Mouse (Mus musculus): ENCODE data around the gene Prkaca. TPM values are rescaled to one million over a fixed set of nuclear protein-coding genes. Genes with fewer than 3 reads are reported as not detected.

Gene Prkaca
- total RNA-seq, 2 experiments from 2014 or later: 256 to 257 TPM

DNA sequence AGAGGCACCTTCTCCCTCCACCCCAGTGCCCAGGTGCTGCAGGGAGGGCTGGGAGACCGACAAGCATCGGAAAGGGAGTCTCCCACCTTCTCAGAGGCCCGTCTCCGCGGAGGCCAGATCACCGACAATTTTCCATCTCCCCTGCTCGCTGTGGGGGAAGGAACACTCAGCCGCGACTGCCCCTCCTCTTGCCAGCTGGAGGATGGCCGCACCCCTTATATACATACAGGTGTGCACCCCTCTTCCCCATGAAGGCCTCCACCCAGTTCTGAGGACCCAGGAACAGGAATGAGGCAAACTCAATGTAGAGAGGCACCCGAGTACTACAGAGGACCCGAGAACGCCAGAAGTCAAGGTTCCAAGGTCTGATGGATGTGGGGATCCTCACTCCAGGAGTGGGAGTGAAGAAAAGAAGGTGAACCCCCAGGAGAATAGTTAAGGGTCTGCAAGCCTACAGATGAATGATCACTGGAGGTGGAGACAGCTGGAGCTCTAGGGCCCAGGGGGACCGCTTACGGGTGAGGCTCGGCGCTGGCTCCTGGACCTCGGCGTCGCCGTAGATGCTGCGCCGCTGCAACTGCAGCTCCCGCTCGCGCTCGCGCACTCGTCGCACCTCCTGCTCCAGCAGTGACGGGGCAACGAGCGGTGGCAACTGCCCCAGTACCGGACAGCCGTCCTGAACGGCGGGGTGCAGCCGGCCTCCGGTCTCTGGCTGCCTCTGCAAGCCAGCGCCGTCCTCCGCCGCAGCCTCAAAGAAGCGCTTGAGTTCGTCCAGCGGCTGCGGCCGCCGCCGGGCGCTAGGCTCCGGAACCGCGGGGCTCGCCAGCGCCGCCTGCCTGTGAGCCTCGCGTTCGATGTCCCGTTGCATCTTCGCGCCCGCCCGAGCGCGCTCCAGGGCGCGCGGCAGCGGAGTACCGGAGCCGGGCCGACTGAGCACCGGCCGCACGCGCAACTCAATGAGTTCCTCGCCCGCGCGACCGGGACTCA lies 38.1 kb downstream of the Prkaca start:
- Histone ChIP-seq H3K27ac (no peak overlapping the region), H3K4me3 (peak overlapping the region; percentile 66)
- peak in 1 of 2 experiments; percentile 66 for DNase-seq (ENCODE audit: low spot score in 2 of 2)
- peak; percentile 91 for TF ChIP-seq CTCF (conservative IDR thresholded peaks at IDR 0.05)

DNA sequence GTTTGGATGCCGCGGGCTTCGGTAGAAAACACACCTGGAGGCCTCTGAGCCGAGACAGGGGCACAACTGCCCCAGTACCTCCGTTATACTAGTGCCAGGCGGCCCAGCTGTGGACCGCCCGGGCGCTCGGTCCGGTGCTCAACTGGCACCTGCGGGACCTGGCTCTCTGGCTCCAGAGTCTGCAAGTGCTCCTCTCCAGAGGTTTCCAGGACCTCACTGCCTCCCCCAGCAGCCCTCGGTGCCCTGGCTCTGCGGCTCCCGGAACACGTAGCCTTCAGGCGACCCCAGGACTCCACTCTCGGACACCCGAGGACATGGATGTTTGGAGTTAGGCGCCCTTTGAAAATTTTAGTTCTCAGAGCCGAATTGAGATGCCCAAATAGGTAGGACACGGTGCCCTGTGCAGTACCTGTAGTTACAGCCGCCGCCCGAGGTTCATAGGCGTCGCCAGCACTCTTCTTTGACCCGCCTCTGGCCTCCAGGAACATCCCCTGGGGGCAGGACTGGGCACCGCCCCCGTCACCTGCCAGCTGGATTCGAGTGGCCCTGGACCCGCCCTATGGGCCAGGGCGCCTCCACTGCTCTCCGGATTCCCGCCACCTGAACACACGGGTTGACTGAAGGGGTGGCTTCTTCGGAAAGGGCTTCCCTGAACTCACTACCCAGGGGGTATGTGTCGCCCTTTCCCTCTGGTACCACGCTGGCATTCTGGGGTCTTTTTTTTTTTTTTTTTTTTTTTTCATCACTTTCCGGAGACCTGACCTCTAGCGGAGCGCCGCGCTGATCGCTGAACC lies 39.1 kb downstream of the Prkaca start, which contains the start of gene 2210011C24Rik:
TSS of gene 2210011C24Rik (minus strand) at position 467 of the 794 bp plus-strand sequence.
- Histone ChIP-seq H3K4me3 (peak within 1 kb of the TSS; percentile 66), H3K27ac (no peak within 1 kb of the TSS)
- no peak for DNase-seq (ENCODE audit: low spot score in 2 of 2)
- TF ChIP-seq CTCF (conservative IDR thresholded peaks at IDR 0.05): no peak

DNA sequence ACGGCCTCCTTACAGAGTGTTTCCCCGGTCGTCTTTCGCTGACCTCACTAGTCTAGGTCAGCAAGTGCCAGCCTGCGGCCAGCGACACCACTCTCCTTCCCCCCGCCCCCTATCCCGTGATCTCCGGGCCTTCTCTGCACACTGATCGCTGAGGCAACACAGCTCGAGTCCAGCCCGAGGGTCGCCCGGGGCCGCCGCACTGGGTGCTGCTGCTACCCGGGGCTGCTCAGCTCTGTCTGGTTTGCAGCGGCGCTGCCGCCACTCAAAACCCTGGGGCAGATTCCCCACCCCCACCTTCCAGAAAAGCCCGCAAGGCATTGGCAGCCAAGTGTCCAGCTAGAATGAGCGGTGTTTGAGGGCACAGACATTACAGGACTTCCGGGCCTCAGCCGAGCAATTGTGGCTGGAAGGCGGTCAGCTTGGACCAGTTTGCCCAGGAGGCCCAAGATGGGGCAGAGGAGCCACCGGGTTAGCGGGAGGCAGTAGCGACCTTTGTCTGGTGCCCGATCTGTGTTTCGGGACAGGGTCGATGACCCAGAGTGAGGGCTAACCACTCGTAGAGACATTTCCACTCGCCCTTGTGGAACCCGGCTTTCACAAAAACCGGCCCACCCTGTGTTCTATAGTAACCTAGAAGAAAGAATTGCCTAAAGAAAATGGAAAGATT lies 39.8 kb downstream of the Prkaca start:
- no peak for TF ChIP-seq CTCF (conservative IDR thresholded peaks at IDR 0.05)
- no peak for DNase-seq (ENCODE audit: low spot score in 2 of 2)
- no peak overlapping the region for H3K27ac ChIP-seq
- H3K4me3 ChIP-seq: peak overlapping the region; percentile 66; the same call in 1 of the 2 replicates

DNA sequence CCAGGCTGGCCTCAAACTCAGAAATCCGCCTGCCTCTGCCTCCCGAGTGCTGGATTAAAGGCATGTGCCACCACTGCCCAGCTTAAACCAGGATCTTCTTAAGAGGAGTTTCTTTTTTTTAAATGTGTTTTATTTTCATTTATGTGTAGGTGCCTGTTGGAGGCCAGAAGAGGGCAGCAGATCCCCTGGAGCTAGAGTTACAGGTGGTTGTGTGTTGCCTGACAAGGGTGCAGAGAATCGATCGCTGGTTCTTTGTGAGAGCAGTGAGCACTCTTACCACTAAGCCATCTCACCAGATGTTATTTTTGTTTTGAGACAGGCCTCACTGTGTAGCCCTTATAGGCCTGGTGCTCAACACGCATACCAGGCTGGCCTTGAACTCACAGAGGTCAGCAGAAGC lies 43.0 kb downstream of the Prkaca start:
- H3K4me3 ChIP-seq: no peak overlapping the region
- peak; percentile 23; the same call in 1 of the 2 replicates for TF ChIP-seq CTCF (conservative IDR thresholded peaks at IDR 0.05)
- DNase-seq (ENCODE audit: low spot score in 2 of 2): no peak
- H3K27ac ChIP-seq: no peak overlapping the region

DNA sequence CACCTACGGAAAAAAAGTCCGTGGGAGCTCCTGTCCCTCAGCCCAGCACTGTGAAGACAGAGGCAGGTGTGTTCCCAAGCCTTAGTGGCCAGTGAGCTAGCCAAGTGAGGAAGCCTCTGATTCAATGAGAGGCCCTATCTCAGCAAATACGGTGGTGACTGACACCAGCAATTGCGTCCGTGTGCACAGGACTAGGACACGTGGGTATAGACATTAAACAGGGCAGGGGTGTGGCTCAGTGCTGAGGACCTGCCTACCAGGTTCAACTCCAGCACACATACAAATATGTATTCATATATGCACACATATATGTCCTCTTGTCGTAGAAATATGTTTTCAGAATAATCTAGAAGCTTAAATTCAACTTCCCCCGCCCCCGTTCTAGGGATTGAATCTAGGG lies 46.9 kb downstream of the Prkaca start:
- Histone ChIP-seq H3K27ac (no peak overlapping the region), H3K4me3 (no peak overlapping the region)
- no peak for DNase-seq (ENCODE audit: low spot score in 2 of 2)
- TF ChIP-seq CTCF (conservative IDR thresholded peaks at IDR 0.05): no peak

DNA sequence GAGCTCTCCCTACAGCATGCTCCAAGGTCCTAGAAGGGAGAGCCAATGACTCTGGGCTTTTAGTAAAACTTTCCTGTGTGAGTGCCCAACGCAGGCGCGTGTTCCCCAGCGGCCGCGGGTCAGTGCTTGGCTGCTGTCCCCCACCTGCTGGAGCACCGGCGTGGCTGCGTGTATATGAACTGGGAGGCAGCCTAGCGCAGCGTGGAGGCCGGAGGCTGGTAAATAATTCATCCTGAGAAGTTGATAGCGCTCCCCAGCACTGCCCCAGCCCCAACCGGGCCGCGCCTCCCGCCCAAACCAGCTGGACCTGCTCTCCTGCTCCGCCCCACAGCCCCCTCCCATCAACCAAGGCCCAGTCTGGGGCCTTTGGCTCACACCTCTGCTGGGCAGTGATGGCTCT lies 48.3 kb downstream of the Prkaca start, which contains the start of gene Palm3:
TSS of gene Palm3 (plus strand) at position 376 of the 400 bp plus-strand sequence.
- no peak within 1 kb of the TSS for H3K27ac ChIP-seq
- DNase-seq (ENCODE audit: low spot score in 2 of 2): no peak
- TF ChIP-seq CTCF (conservative IDR thresholded peaks at IDR 0.05): no peak
- H3K4me3 ChIP-seq: no peak within 1 kb of the TSS

DNA sequence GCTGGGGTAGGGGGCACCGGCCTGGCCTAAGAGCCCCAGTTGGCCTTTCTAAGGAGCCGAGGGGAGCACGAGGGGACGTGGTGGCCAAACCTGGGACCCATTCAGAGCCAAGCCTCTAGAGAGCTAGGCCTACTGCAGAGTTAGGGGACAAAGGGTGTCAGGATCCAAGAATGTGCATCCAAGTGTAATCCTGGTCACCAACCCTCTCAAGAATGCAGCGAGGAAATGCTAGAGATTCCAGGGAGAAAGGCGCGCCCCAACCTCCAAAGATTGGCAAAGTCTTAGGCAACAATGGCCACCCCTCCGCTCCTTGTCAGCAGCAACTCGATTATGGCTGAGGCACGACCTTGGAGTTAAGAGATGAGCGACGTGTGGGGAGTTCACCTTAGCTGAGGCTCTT lies 48.8 kb downstream of the Prkaca start:
- TF ChIP-seq CTCF (conservative IDR thresholded peaks at IDR 0.05): no peak
- DNase-seq (ENCODE audit: low spot score in 2 of 2): no peak
- H3K4me3 ChIP-seq: no peak overlapping the region
- no peak overlapping the region for H3K27ac ChIP-seq

DNA sequence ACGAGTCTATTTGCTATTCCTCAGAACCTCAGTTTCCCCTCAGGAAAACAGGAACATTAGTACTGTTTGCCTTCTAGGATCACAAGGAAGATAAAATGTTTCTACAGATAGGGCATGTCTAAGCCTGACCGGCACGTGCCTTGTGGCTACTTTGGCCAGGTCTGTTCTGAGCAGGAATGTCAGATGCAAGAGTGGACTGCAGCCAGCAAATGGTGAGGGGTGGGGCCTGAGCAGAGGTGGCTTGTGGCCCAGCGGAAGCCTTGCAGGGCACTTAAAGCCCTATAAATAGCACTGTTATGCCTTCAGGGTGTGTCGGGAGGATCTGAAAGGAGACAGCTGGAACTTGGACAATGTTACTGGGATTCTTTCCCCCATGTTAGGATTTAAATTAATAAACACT lies 50.3 kb downstream of the Prkaca start:
- Histone ChIP-seq H3K27ac (no peak overlapping the region), H3K4me3 (no peak overlapping the region)
- TF ChIP-seq CTCF (conservative IDR thresholded peaks at IDR 0.05): no peak
- DNase-seq (ENCODE audit: low spot score in 2 of 2): no peak

DNA sequence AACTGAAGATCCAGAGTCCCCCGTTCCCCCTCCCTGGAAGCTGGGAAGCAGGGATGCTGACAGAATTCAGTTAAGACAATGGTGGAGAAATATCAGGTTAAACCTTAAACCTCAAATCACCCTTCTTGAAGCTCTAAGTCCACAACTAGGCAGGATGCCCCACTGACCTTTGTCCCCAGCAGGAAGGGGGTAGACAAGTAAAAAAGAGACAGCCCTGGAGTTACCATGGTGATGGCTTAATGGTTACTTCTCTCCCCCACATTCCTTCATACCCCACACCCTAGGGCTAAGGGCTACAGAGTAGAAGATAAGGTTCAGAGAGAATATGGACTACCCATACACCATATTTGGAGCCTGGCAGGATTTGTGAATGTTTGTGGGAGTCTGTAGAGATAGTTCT lies 50.8 kb downstream of the Prkaca start:
- no peak overlapping the region for H3K27ac ChIP-seq
- no peak for TF ChIP-seq CTCF (conservative IDR thresholded peaks at IDR 0.05)
- no peak overlapping the region for H3K4me3 ChIP-seq

DNA sequence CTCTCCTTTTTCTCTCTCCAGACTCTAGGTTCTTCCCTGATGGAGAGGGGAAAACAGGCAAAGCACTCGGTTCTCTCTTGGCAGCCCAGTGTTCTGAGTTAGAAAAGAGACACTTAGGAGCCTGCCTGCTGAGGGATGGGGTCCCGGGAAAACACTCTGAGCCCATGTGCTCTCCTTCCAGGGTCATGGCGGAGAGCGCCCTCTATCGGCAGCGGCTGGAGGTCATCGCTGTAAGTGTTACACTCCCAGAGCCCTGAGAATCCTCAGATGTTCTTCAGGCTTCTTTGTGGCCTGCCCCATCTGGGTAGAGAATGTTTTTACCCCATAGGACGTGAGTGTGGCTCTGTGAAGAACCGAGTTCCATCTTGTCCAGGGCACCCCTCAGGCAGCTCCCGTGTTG lies 51.4 kb downstream of the Prkaca start:
- peak; percentile 79 for TF ChIP-seq CTCF (conservative IDR thresholded peaks at IDR 0.05)
- peak in 1 of 2 experiments; percentile 37 for DNase-seq (ENCODE audit: low spot score in 2 of 2)
- Histone ChIP-seq H3K27ac (no peak overlapping the region), H3K4me3 (no peak overlapping the region)

More for the DNA sequence above, 50.8 kb downstream of the Prkaca start:
- no peak for DNase-seq (ENCODE audit: low spot score in 2 of 2)

DNA sequence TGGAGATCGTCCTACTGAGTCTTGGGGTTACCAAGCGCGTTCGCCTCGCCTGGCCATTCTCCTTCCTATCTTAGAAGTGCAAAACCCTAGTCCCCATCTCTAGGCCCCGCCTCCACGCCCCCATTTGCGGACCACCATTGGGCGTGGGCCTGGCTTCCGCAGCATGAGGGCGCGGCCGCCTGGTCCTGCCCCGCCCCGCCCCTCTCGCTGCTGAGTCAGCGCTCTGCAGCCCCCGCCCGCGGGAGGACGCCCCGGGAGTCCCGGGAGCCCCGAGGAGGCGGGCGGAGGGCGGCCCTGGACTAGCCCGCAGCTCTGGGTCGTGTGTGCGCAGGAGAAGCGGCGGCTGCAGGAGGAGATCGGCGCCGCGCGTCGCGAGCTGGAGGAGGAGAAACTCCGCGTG lies 53.1 kb downstream of the Prkaca start:
- Histone ChIP-seq H3K4me3 (peak overlapping the region; percentile 59), H3K27ac (no peak overlapping the region; the same call in 1 of the 2 replicates)
- DNase-seq (ENCODE audit: low spot score in 2 of 2): peak in 1 of 2 experiments; percentile 27
- no peak for TF ChIP-seq CTCF (conservative IDR thresholded peaks at IDR 0.05)

DNA sequence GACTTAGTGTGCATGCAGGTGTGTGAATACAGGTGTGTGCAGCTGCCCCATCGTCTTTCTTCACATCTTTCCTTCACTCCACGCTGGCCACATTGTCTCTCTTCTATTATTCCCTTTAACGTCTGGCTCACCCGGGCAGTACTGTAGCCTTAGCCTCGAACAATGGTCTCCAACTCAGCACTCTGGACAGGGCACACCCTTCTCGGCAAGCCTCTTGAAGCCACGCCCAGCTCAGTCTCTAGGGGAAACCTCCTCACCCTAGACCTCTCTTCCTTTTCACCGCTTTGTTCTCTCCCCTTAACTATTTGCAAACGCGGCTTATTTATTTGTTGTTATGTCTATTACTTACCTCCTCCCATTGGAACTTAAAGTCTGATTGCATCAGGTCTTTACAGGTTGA lies 54.7 kb downstream of the Prkaca start:
- no peak for TF ChIP-seq CTCF (conservative IDR thresholded peaks at IDR 0.05)
- H3K27ac ChIP-seq: no peak overlapping the region
- no peak overlapping the region for H3K4me3 ChIP-seq
- no peak for DNase-seq (ENCODE audit: low spot score in 2 of 2)
